Mouse (Mus musculus): Measurements from ENCODE around the gene Rbm8a.

The Rbm8a gene

GRCm38 (mm10) chr3:96673514-96673913, 43.8 kb downstream of the Rbm8a start:
- no peak for DNase-seq

- DNase-seq = no peak
These were observed 44.7 kb downstream of the Rbm8a start for GRCm38 (mm10) chr3:96674442-96674841.

GRCm38 (mm10) chr3:96675171-96675570, 45.4 kb downstream of the Rbm8a start:
- DNase-seq = no peak

GRCm38 (mm10) chr3:96675690-96676089, 46.0 kb downstream of the Rbm8a start:
- no peak for DNase-seq

GRCm38 (mm10) chr3:96678456-96678855, 48.7 kb downstream of the Rbm8a start:
- no peak for DNase-seq

DNA sequence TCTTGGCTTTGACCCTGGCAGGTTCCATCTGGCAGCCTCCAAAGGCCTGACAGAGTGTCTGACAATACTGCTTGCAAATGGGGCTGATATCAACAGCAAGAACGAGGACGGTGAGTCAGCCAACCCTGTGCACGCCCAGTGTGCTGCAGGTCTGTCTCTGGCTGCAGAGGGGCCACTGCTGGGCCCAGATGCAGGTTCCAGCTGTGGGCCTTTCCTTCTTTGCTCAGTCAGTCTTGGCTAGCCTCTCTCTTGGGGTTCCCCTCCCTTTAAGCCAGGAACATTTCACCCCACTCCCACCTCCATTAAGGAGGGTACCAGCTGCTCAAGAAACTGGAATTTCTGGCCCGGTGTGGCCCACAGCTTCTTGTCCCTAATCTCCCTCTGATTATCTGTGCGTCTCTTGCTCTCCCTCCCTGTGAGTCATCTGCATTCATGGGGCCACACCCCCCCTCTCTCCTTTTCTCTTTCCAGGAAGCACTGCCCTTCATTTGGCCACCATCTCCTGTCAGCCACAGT, 49.5 kb downstream of the Rbm8a start:
- DNase-seq = no peak

GRCm38 (mm10) chr3:96680269-96680956, 50.7 kb downstream of the Rbm8a start:
- DNase-seq = no peak
